Mouse (Mus musculus) limb, embryonic 14.5 days (tissue): ENCODE results near the gene Uox. TPM values are rescaled to one million over a fixed set of nuclear protein-coding genes. Genes with fewer than 3 reads are reported as not detected.

Source experiments
- ATAC-seq: fragments of 200-750 bp; cut with Nextera tagmentation; 2 replicates; pipeline ENCODE4 v1.8.0; 2017; ENCODE audit warnings: low read depth, moderate number of reproducible peaks, moderate TSS enrichment; ENCODE audit not compliant: low FRiP score
- DNase-seq: peaks from one replicate; pipeline ENCODE4 v3.0.0-alpha.2; 2015; ENCODE audit warnings: low spot score
- H3K27ac ChIP-seq: fragments of 300-500 bp; sonication (generic); replicated peaks from 2 replicates; pipeline ENCODE4 v1.5.1; 2014; ENCODE audit warnings: low read depth, mild to moderate bottlenecking, low read length, moderate library complexity, mixed read lengths
- H3K27me3 ChIP-seq: fragments of 300-500 bp; sonication (generic); 2 replicates; pipeline ENCODE4 v1.6.1; 2014; ENCODE audit warnings: low read length, mixed read lengths; ENCODE audit not compliant: control insufficient read depth, insufficient read depth
- H3K36me3 ChIP-seq: fragments of 300-500 bp; sonication (generic); 2 replicates; pipeline ENCODE4 v1.6.1; 2014; ENCODE audit warnings: mild to moderate bottlenecking, low read length, moderate library complexity, mixed read lengths; ENCODE audit not compliant: control insufficient read depth, insufficient read depth
- H3K4me1 ChIP-seq: fragments of 300-500 bp; sonication (generic); 2 replicates; pipeline ENCODE4 v1.6.1; 2014; ENCODE audit warnings: antibody characterized with exemption, low read length, mixed read lengths; ENCODE audit not compliant: control insufficient read depth, insufficient read depth
- H3K4me2 ChIP-seq: fragments of 300-500 bp; sonication (generic); replicated peaks from 2 replicates; pipeline ENCODE4 v1.6.1; 2014; ENCODE audit warnings: low read depth, mild to moderate bottlenecking, low read length, moderate library complexity; ENCODE audit not compliant: severe bottlenecking
- H3K4me3 ChIP-seq: fragments of 300-500 bp; sonication (generic); replicated peaks from 2 replicates; pipeline ENCODE4 v1.5.1; 2014; ENCODE audit warnings: low read length
- H3K9ac ChIP-seq: fragments of 300-500 bp; sonication (generic); 2 replicates; pipeline ENCODE4 v1.6.1; 2014; ENCODE audit warnings: mild to moderate bottlenecking, low read depth, low read length, moderate library complexity; ENCODE audit not compliant: severe bottlenecking
- H3K9me3 ChIP-seq: fragments of 300-500 bp; sonication (generic); 2 replicates; pipeline ENCODE4 v1.6.1; 2016; ENCODE audit warnings: low read length; ENCODE audit not compliant: control insufficient read depth
- POLR2A ChIP-seq: fragments of 200-500 bp; IDR thresholded peaks from 2 replicates; pipeline ENCODE4 v1.8.0; 2012; ENCODE audit warnings: inconsistent platforms, mild to moderate bottlenecking, moderate library complexity, borderline replicate concordance; ENCODE audit not compliant: insufficient read depth, insufficient read length; ENCODE audit errors: extremely low read depth
- WGBS: fragments of 180-500 bp; shearing (Covaris S2); extraction: QIAGEN DNeasy Blood & Tissue Kit; methylation state at CpG from one replicate; pipeline ENCODE4 v1.1.7; 2014; 5-methylcytosine and 5-hydroxymethylcytosine counted together
- polyA plus RNA-seq, 2 experiments: library from polyadenylated mRNA; depleted of rRNA in 1 of 2; stranded (reverse) in 1 of 2; unstranded in 1 of 2; fragments of >200 nt; fragmentation: Nextera tagmentation in 1 of 2; extraction: Ambion mirVana in 1 of 2; gene quantifications; 2 replicates each; pipeline versions ENCODE4 v1.2.1 to v1.2.3; 2012 to 2014

Gene Uox
- polyA plus RNA-seq, 2 experiments, result 0.19 to 0.66 TPM

DNA sequence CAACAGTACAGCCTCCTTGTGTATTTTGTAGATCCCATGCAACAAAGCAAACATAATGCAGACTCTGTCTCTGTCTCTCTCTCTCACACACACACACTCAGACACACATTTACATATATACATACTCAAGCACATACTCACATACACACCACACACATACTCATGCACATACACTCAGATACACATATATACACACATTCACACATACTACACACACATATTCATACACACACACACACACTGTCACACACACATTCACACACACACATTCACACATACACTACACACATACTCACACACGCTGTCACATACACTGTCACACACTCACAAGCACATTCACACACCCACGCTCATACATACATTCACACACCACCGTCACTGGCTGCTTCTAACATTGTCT lies 32.3 kb downstream of the Uox start:
- no peak for ATAC-seq
- Histone ChIP-seq H3K27me3 (no peaks in the 10 kb centered on the region), H3K4me3 (no peak overlapping the region), H3K9me3 (no peaks in the 10 kb centered on the region), H3K4me2 (no peak overlapping the region), H3K36me3 (no peaks in the 10 kb centered on the region), H3K27ac (no peak overlapping the region), H3K4me1 (no peaks in the 10 kb centered on the region), H3K9ac (no peak overlapping the region)
- TF ChIP-seq POLR2A, result no peak
- DNase-seq, result no peak
- WGBS, result 91% methylated on average over 3 of the region's 3 CpGs

GRCm38 (mm10) chr3:146604647-146605046 lies 34.4 kb downstream of the Uox start:
- Histone ChIP-seq H3K4me3 (no peak overlapping the region), H3K4me1 (no peaks in the 10 kb centered on the region), H3K4me2 (no peak overlapping the region), H3K9ac (no peak overlapping the region), H3K36me3 (no peaks in the 10 kb centered on the region), H3K27ac (no peak overlapping the region), H3K27me3 (no peaks in the 10 kb centered on the region), H3K9me3 (no peaks in the 10 kb centered on the region)
- no peak for DNase-seq
- no peak for ATAC-seq
- no peak for TF ChIP-seq POLR2A
- 70% methylated on average over 9 of the region's 9 CpGs for WGBS

- 34% methylated on average over 1 of the region's 1 CpGs for WGBS
- TF ChIP-seq POLR2A, result no peak
Measured at GRCm38 (mm10) chr3:146607368-146607767, 37.1 kb downstream of the Uox start.

GRCm38 (mm10) chr3:146610322-146610721 lies 40.1 kb downstream of the Uox start:
- no peaks in the 10 kb centered on the region for H3K4me1 ChIP-seq
- H3K9ac ChIP-seq, result no peak overlapping the region
- no peaks in the 10 kb centered on the region for H3K36me3 ChIP-seq
- ATAC-seq (no peak), DNase-seq (no peak)
- no peak overlapping the region for H3K27ac ChIP-seq
- no peaks in the 10 kb centered on the region for H3K9me3 ChIP-seq
- 80% methylated on average over 10 of the region's 10 CpGs for WGBS
- no peaks in the 10 kb centered on the region for H3K27me3 ChIP-seq
- no peak overlapping the region for H3K4me2 ChIP-seq
- TF ChIP-seq POLR2A, result no peak
- H3K4me3 ChIP-seq, result no peak overlapping the region

More at GRCm38 (mm10) chr3:146607368-146607767, 37.1 kb downstream of the Uox start:
- DNase-seq (no peak), ATAC-seq (no peak)
- Histone ChIP-seq H3K4me2 (no peak overlapping the region), H3K27me3 (no peaks in the 10 kb centered on the region), H3K9ac (no peak overlapping the region), H3K4me1 (no peaks in the 10 kb centered on the region), H3K36me3 (no peaks in the 10 kb centered on the region), H3K9me3 (no peaks in the 10 kb centered on the region), H3K4me3 (no peak overlapping the region), H3K27ac (no peak overlapping the region)

GRCm38 (mm10) chr3:146611261-146611660 lies 41.0 kb downstream of the Uox start:
- no peak overlapping the region for H3K27ac ChIP-seq
- H3K36me3 ChIP-seq, result no peaks in the 10 kb centered on the region
- no peak overlapping the region for H3K4me2 ChIP-seq
- 83% methylated on average over 4 of the region's 4 CpGs for WGBS
- H3K9ac ChIP-seq, result no peak overlapping the region
- no peak for TF ChIP-seq POLR2A
- H3K9me3 ChIP-seq, result no peaks in the 10 kb centered on the region
- no peaks in the 10 kb centered on the region for H3K27me3 ChIP-seq
- H3K4me3 ChIP-seq, result no peak overlapping the region
- no peak for DNase-seq
- no peak for ATAC-seq
- no peaks in the 10 kb centered on the region for H3K4me1 ChIP-seq

GRCm38 (mm10) chr3:146611821-146612220 lies 41.6 kb downstream of the Uox start:
- Histone ChIP-seq H3K9ac (no peak overlapping the region), H3K27ac (no peak overlapping the region), H3K4me3 (no peak overlapping the region), H3K9me3 (no peaks in the 10 kb centered on the region), H3K36me3 (no peaks in the 10 kb centered on the region), H3K4me1 (no peaks in the 10 kb centered on the region), H3K27me3 (no peaks in the 10 kb centered on the region), H3K4me2 (no peak overlapping the region)
- WGBS, result 90% methylated on average over 4 of the region's 4 CpGs
- TF ChIP-seq POLR2A, result no peak
- DNase-seq, result no peak
- ATAC-seq, result no peak
